Mouse (Mus musculus) spleen, adult 12 weeks (tissue): ENCODE data around the gene Pitpnm1.

ENCODE experiments used
- DNase-seq: peaks from one replicate; pipeline ENCODE4 v3.0.0; 2022; ENCODE audit warnings: low spot score

Gene Pitpnm1

GRCm38 (mm10) chr19:4142416-4143173 is 42.8 kb downstream of the Pitpnm1 start:
- DNase-seq, result no peak

GRCm38 (mm10) chr19:4143759-4144268 is 44.0 kb downstream of the Pitpnm1 start, which contains the start of gene Cabp4:
TSS of gene Cabp4 (minus strand) at chr19:4144033.
- no peak for DNase-seq

- no peak for DNase-seq
Observed at GRCm38 (mm10) chr19:4144550-4145498, 45.0 kb downstream of the Pitpnm1 start.

- no peak for DNase-seq
Observed at GRCm38 (mm10) chr19:4145936-4146335, 46.1 kb downstream of the Pitpnm1 start.

- DNase-seq, result no peak
Observed at GRCm38 (mm10) chr19:4146366-4147021, 46.7 kb downstream of the Pitpnm1 start.

GRCm38 (mm10) chr19:4147022-4147405 is 47.2 kb downstream of the Pitpnm1 start:
- DNase-seq, result no peak

GRCm38 (mm10) chr19:4147782-4148490 is 48.1 kb downstream of the Pitpnm1 start:
- DNase-seq, result no peak

- DNase-seq, result peak; percentile 88
Observed at GRCm38 (mm10) chr19:4148491-4148806, 48.7 kb downstream of the Pitpnm1 start, which contains the start of gene Coro1b. TSS of gene Coro1b (plus strand) at chr19:4148619.

GRCm38 (mm10) chr19:4148819-4149218 is 49.0 kb downstream of the Pitpnm1 start:
- DNase-seq, result no peak

- DNase-seq, result no peak
Observed at GRCm38 (mm10) chr19:4149283-4149682, 49.5 kb downstream of the Pitpnm1 start.

- no peak for DNase-seq
Observed at GRCm38 (mm10) chr19:4149764-4150461, 50.1 kb downstream of the Pitpnm1 start.

GRCm38 (mm10) chr19:4150567-4151487 is 51.0 kb downstream of the Pitpnm1 start:
- DNase-seq, result no peak

- no peak for DNase-seq
Observed at GRCm38 (mm10) chr19:4151488-4151860, 51.7 kb downstream of the Pitpnm1 start.

GRCm38 (mm10) chr19:4151898-4152297 is 52.1 kb downstream of the Pitpnm1 start:
- no peak for DNase-seq

- no peak for DNase-seq
Observed at GRCm38 (mm10) chr19:4152445-4153231, 52.8 kb downstream of the Pitpnm1 start.

- no peak for DNase-seq
Observed at GRCm38 (mm10) chr19:4153232-4153654, 53.4 kb downstream of the Pitpnm1 start, which contains the start of gene Ptprcap. TSS of gene Ptprcap (plus strand) at chr19:4153604.

- DNase-seq, result no peak
Observed at GRCm38 (mm10) chr19:4154437-4155222, 54.8 kb downstream of the Pitpnm1 start.
